Mouse (Mus musculus) liver, embryonic 12.5 days (tissue): ENCODE data around the gene Tmeff1. TPM values are rescaled to one million over a fixed set of nuclear protein-coding genes. Genes with fewer than 3 reads are reported as not detected.

Experiments
- ATAC-seq: fragments of 200-750 bp; cut with Nextera tagmentation; 2 replicates; pipeline ENCODE4 v1.8.0; 2017; ENCODE audit warnings: moderate number of reproducible peaks, mild to moderate bottlenecking, moderate library complexity
- H3K27ac ChIP-seq: fragments of 300-500 bp; sonication (generic); 2 replicates; pipeline ENCODE4 v1.5.1; 2016; ENCODE audit warnings: mild to moderate bottlenecking
- H3K27me3 ChIP-seq: fragments of 300-500 bp; sonication (generic); replicated peaks from 2 replicates; pipeline ENCODE4 v1.6.1; 2016; ENCODE audit warnings: mild to moderate bottlenecking, moderate library complexity
- H3K36me3 ChIP-seq: fragments of 300-500 bp; sonication (generic); 2 replicates; pipeline ENCODE4 v1.6.1; 2016; ENCODE audit warnings: mild to moderate bottlenecking, moderate library complexity
- H3K4me1 ChIP-seq: fragments of 300-500 bp; sonication (generic); 2 replicates; pipeline ENCODE4 v1.6.1; 2016
- H3K4me2 ChIP-seq: fragments of 300-500 bp; sonication (generic); 2 replicates; pipeline ENCODE4 v1.6.1; 2016; ENCODE audit warnings: mild to moderate bottlenecking, moderate library complexity
- H3K4me3 ChIP-seq: fragments of 300-500 bp; sonication (generic); 2 replicates; pipeline ENCODE4 v1.5.1; 2016; ENCODE audit warnings: mild to moderate bottlenecking, moderate library complexity
- H3K9ac ChIP-seq: fragments of 300-500 bp; sonication (generic); 2 replicates; pipeline ENCODE4 v1.6.1; 2016; ENCODE audit warnings: mild to moderate bottlenecking, moderate library complexity
- H3K9me3 ChIP-seq: fragments of 300-500 bp; sonication (generic); replicated peaks from 2 replicates; pipeline ENCODE4 v1.6.1; 2016; ENCODE audit warnings: mild to moderate bottlenecking, moderate library complexity
- WGBS: fragments of 180-500 bp; shearing (Covaris S2); methylation state at CpG from one replicate; pipeline ENCODE4 v1.1.7; 2016; ENCODE audit not compliant: insufficient replicate concordance; 5-methylcytosine and 5-hydroxymethylcytosine counted together
- polyA plus RNA-seq: library from polyadenylated mRNA; unstranded; fragments of >200 nt; fragmentation: Nextera tagmentation; extraction: Ambion mirVana; gene quantifications from 2 replicates; pipeline ENCODE4 v1.2.1, GENCODE M21; 2016

The Tmeff1 gene
- polyA plus RNA-seq, 1 experiment from 2014 or later = 10.5 TPM

GRCm38 (mm10) chr4:48629445-48629844 lies 44.5 kb downstream of the Tmeff1 start:
- Histone ChIP-seq H3K27ac (no peak overlapping the region), H3K4me3 (no peak overlapping the region), H3K4me2 (no peak overlapping the region), H3K27me3 (no peaks in the 10 kb centered on the region), H3K9me3 (no peaks in the 10 kb centered on the region), H3K36me3 (no peaks in the 10 kb centered on the region; the same call in 1 of the 2 replicates), H3K4me1 (no peaks in the 10 kb centered on the region), H3K9ac (no peak overlapping the region)
- WGBS = 88% methylated on average over 13 of the region's 13 CpGs
- no peak for ATAC-seq

DNA sequence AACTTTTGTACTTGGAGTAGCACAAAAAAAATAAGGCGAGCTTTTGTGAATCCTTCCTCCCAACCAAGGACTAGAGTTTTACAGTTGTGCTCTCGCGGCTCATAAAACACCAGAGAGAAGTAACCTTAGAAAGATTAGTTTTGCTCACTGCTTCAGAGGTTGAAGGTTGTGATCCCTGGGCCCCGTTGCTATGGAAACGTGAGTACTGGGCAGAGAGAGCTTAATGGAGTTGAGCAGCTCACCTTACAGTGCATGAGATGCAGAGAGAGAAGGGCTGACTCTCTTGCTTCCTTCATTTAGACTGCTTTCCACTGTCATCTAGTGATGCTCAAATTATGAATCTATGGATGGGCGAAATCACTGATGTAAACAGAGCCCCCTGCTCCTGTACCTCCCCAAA lies 48.6 kb downstream of the Tmeff1 start:
- WGBS = 66% methylated on average over 6 of the region's 6 CpGs
- H3K4me3 ChIP-seq = no peak overlapping the region
- no peaks in the 10 kb centered on the region for H3K9me3 ChIP-seq
- H3K9ac ChIP-seq = no peak overlapping the region
- no peaks in the 10 kb centered on the region; the same call in 1 of the 2 replicates for H3K36me3 ChIP-seq
- H3K27ac ChIP-seq = no peak overlapping the region
- no peak for ATAC-seq
- no peaks in the 10 kb centered on the region for H3K27me3 ChIP-seq
- H3K4me1 ChIP-seq = no peaks in the 10 kb centered on the region
- no peak overlapping the region for H3K4me2 ChIP-seq

- WGBS = 69% methylated on average over 2 of the region's 2 CpGs
- Histone ChIP-seq H3K4me3 (no peak overlapping the region), H3K9me3 (no peaks in the 10 kb centered on the region), H3K4me2 (no peak overlapping the region), H3K27ac (no peak overlapping the region), H3K4me1 (no peaks in the 10 kb centered on the region), H3K36me3 (no peaks in the 10 kb centered on the region; the same call in 1 of the 2 replicates), H3K27me3 (no peaks in the 10 kb centered on the region), H3K9ac (no peak overlapping the region)
- no peak for ATAC-seq
Observed at GRCm38 (mm10) chr4:48634058-48634457, 49.1 kb downstream of the Tmeff1 start.

GRCm38 (mm10) chr4:48636831-48637230 lies 51.9 kb downstream of the Tmeff1 start:
- 83% methylated on average over 13 of the region's 13 CpGs for WGBS
- no peaks in the 10 kb centered on the region for H3K9me3 ChIP-seq
- no peak overlapping the region for H3K4me2 ChIP-seq
- ATAC-seq = no peak
- no peak overlapping the region for H3K4me3 ChIP-seq
- H3K36me3 ChIP-seq = no peaks in the 10 kb centered on the region
- H3K9ac ChIP-seq = no peak overlapping the region
- H3K4me1 ChIP-seq = no peaks in the 10 kb centered on the region
- H3K27me3 ChIP-seq = no peaks in the 10 kb centered on the region
- H3K27ac ChIP-seq = no peak overlapping the region

DNA sequence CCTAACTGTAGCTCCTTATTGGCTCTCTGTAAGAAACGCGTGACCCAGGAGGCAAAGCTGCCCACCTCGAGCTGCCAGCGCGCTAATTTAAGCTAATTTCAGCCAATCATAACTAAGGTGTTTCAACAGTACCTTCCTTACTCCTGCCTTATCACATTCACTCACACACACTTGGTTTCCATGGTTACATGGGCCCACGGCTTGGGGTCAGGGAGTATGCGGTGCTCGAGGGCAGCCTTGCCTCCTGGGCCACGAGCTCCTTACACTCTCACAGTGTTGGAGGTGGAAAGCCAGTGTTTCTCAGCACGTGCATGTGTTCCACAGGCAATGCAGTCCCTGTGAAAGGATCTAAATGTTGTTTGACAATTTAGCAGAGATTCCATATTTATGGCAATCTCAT lies 53.2 kb downstream of the Tmeff1 start:
- Histone ChIP-seq H3K4me1 (no peaks in the 10 kb centered on the region), H3K27me3 (no peaks in the 10 kb centered on the region), H3K9ac (no peak overlapping the region), H3K4me3 (no peak overlapping the region), H3K9me3 (no peaks in the 10 kb centered on the region), H3K4me2 (no peak overlapping the region), H3K36me3 (no peaks in the 10 kb centered on the region), H3K27ac (no peak overlapping the region)
- no peak for ATAC-seq
- WGBS = 75% methylated on average over 10 of the region's 10 CpGs

- no peak for ATAC-seq
- H3K9me3 ChIP-seq = no peaks in the 10 kb centered on the region
- H3K27me3 ChIP-seq = no peaks in the 10 kb centered on the region
- no peaks in the 10 kb centered on the region for H3K4me1 ChIP-seq
- no peaks in the 10 kb centered on the region for H3K36me3 ChIP-seq
- H3K4me2 ChIP-seq = no peak overlapping the region
- no peak overlapping the region for H3K9ac ChIP-seq
- H3K27ac ChIP-seq = no peak overlapping the region
- 86% methylated on average over 17 of the region's 17 CpGs for WGBS
- no peak overlapping the region for H3K4me3 ChIP-seq
Observed at GRCm38 (mm10) chr4:48639503-48639902, 54.5 kb downstream of the Tmeff1 start.

DNA sequence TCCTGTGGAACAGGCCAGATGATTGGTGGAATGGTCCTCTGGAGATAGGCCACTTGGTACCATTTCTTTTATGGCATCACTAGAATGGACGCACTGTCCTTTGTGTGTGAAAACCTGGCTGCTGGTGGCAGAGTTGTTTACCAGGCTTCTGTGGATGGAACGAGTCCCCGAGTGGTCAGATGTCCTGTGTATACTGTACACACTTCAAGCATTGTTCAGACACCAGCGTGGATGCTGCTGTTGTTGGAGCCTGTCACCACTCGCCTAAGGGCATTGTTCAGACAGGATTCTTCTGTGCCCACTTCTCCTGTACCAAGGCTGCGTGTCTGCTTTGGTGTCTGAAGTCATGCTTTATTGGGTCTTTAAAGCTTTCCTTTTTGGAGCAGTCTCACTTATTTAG lies 58.8 kb downstream of the Tmeff1 start:
- no peak overlapping the region for H3K4me2 ChIP-seq
- no peaks in the 10 kb centered on the region for H3K9me3 ChIP-seq
- H3K9ac ChIP-seq = no peak overlapping the region
- no peak overlapping the region for H3K4me3 ChIP-seq
- ATAC-seq = no peak
- no peaks in the 10 kb centered on the region for H3K4me1 ChIP-seq
- 69% methylated on average over 6 of the region's 6 CpGs for WGBS
- H3K27me3 ChIP-seq = no peaks in the 10 kb centered on the region
- peaks cover 9% of the 10 kb centered on the region; the same call in 1 of the 2 replicates for H3K36me3 ChIP-seq
- no peak overlapping the region for H3K27ac ChIP-seq

DNA sequence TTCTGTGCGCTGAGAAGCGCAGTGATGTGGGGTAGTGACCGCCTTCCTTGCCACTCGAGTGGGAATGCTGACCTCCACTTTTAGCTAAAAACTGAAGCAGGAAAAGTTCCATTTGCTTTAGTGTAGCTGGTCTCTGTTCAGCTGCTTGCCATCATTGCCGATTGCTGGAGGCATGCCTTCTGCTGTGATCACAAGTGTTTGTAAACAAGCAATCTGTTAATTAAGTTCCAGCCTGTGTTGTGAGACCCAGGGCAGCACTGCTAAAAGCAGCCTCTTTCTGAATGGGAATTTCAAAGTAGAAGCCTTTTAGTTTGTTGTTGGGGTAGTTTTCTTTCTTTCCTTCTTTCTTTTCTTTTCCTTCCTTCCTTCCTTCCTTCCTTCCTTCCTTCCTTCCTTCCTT lies 61.2 kb downstream of the Tmeff1 start:
- peaks cover 9% of the 10 kb centered on the region; the same call in 1 of the 2 replicates for H3K36me3 ChIP-seq
- no peak overlapping the region for H3K9ac ChIP-seq
- H3K4me2 ChIP-seq = no peak overlapping the region
- 82% methylated on average over 5 of the region's 5 CpGs for WGBS
- H3K27me3 ChIP-seq = no peaks in the 10 kb centered on the region
- no peak for ATAC-seq
- no peak overlapping the region for H3K4me3 ChIP-seq
- no peaks in the 10 kb centered on the region for H3K9me3 ChIP-seq
- H3K27ac ChIP-seq = no peak overlapping the region
- no peaks in the 10 kb centered on the region for H3K4me1 ChIP-seq

DNA sequence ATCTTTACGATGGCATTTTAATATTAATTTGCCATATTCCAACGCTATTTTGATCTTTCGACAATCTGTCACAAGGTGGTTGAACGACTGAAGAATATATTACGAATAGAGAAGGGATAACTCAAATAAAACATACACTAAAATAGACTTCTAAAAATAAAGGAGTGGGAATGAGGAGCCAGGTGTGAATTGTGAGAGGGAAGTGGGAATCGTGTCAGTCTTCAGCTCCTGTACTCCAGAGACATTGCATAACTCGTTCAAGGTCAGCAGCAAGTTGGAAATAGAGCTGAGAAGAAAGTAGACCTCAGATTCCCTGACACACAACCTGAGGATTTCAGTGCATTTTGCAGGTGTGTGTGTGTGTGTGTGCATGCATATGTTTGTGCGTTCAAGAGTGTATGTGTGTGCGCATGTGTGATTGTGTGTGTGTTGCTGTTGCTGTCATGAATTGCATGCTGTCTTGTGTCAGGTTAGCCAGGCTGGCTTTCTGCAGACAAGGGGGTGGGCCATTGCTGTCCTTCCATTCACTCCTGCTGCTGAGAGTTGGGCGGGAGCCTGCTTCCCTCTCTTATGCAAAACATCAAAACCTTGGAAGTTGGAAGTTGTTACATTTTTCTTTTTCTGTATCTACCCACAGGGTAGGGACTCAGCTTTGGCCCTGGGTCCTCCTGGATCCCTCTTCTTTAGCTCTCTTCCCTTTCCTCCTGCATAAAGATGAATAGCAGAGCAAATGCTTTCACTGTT lies 65.8 kb downstream of the Tmeff1 start:
- no peak for ATAC-seq
- Histone ChIP-seq H3K4me2 (no peak overlapping the region), H3K4me1 (no peaks in the 10 kb centered on the region), H3K36me3 (peaks cover 12% of the 10 kb centered on the region; the same call in 1 of the 2 replicates), H3K9ac (no peak overlapping the region), H3K4me3 (no peak overlapping the region), H3K27me3 (no peaks in the 10 kb centered on the region), H3K27ac (no peak overlapping the region), H3K9me3 (no peaks in the 10 kb centered on the region)
- WGBS = 84% methylated on average over 10 of the region's 10 CpGs

GRCm38 (mm10) chr4:48654118-48654517 lies 69.1 kb downstream of the Tmeff1 start:
- 75% methylated on average over 4 of the region's 4 CpGs for WGBS
- no peak overlapping the region for H3K27ac ChIP-seq
- H3K4me2 ChIP-seq = no peak overlapping the region
- no peak for ATAC-seq
- no peaks in the 10 kb centered on the region for H3K9me3 ChIP-seq
- H3K9ac ChIP-seq = no peak overlapping the region
- H3K36me3 ChIP-seq = 0 out of 2 replicates have a peak, but pooled peaks cover 3% of the 10 kb centered on the region
- no peak overlapping the region for H3K4me3 ChIP-seq
- H3K4me1 ChIP-seq = no peaks in the 10 kb centered on the region
- no peaks in the 10 kb centered on the region for H3K27me3 ChIP-seq

- Histone ChIP-seq H3K4me2 (no peak overlapping the region), H3K9ac (no peak overlapping the region), H3K36me3 (0 out of 2 replicates have a peak, but pooled peaks cover 3% of the 10 kb centered on the region), H3K9me3 (no peaks in the 10 kb centered on the region), H3K27me3 (no peaks in the 10 kb centered on the region), H3K4me1 (no peaks in the 10 kb centered on the region), H3K27ac (no peak overlapping the region), H3K4me3 (no peak overlapping the region)
- no peak for ATAC-seq
- 78% methylated on average over 8 of the region's 8 CpGs for WGBS
Observed at GRCm38 (mm10) chr4:48656530-48656929, 71.6 kb downstream of the Tmeff1 start.

GRCm38 (mm10) chr4:48660144-48660543 lies 75.2 kb downstream of the Tmeff1 start:
- H3K27ac ChIP-seq = no peak overlapping the region

More at GRCm38 (mm10) chr4:48660144-48660543, 75.2 kb downstream of the Tmeff1 start:
- Histone ChIP-seq H3K9me3 (no peaks in the 10 kb centered on the region), H3K4me1 (no peaks in the 10 kb centered on the region), H3K4me3 (no peak overlapping the region), H3K4me2 (no peak overlapping the region), H3K9ac (no peak overlapping the region), H3K36me3 (no peaks in the 10 kb centered on the region), H3K27me3 (no peaks in the 10 kb centered on the region)
- no peak for ATAC-seq
- 57% methylated on average over 4 of the region's 4 CpGs for WGBS
